Mouse (Mus musculus): ENCODE results near the gene Bgn.

- TF ChIP-seq CTCF (IDR thresholded peaks at IDR 0.05; ENCODE audit: extremely low read depth, insufficient read depth, insufficient read length, insufficient replicate concordance) (no peak), POLR2A (IDR thresholded peaks at IDR 0.05; ENCODE audit: low read depth, low read length) (no peak)
Observed at GRCm38 (mm10) chrX:73477500-73477899, 5.9 kb upstream of the Bgn start.

All from spleen, adult 2 months (tissue).